Mouse (Mus musculus) lung, embryonic 16.5 days (tissue): ENCODE results near the gene Mcm9. TPM values are rescaled to one million over a fixed set of nuclear protein-coding genes. Genes with fewer than 3 reads are reported as not detected.

ENCODE experiments used
- ATAC-seq: fragments of 200-750 bp; cut with Nextera tagmentation; 2 replicates; pipeline ENCODE4 v1.8.0; 2017; ENCODE audit warnings: low read depth, mild to moderate bottlenecking, moderate library complexity
- H3K27ac ChIP-seq: fragments of 300-500 bp; sonication (generic); 2 replicates; pipeline ENCODE4 v1.5.1; 2014; ENCODE audit warnings: mild to moderate bottlenecking, control low read depth, low read length
- H3K27me3 ChIP-seq: fragments of 300-500 bp; sonication (generic); 2 replicates; pipeline ENCODE4 v1.6.1; 2014; ENCODE audit warnings: low read depth, low read length, mixed read lengths; ENCODE audit not compliant: control insufficient read depth, insufficient read depth
- H3K36me3 ChIP-seq: fragments of 300-500 bp; sonication (generic); 2 replicates; pipeline ENCODE4 v1.6.1; 2014; ENCODE audit warnings: low read length; ENCODE audit not compliant: control insufficient read depth, insufficient read depth
- H3K4me1 ChIP-seq: fragments of 300-500 bp; sonication (generic); replicated peaks from 2 replicates; pipeline ENCODE4 v1.6.1; 2014; ENCODE audit warnings: low read length, mixed read lengths; ENCODE audit not compliant: control insufficient read depth, insufficient read depth
- H3K4me2 ChIP-seq: fragments of 300-500 bp; sonication (generic); 2 replicates; pipeline ENCODE4 v1.6.1; 2014; ENCODE audit warnings: low read depth, low read length, control low read depth
- H3K4me3 ChIP-seq: fragments of 300-500 bp; sonication (generic); 2 replicates; pipeline ENCODE4 v1.5.1; 2014; ENCODE audit warnings: mild to moderate bottlenecking, low read length, control low read depth
- H3K9ac ChIP-seq: fragments of 300-500 bp; sonication (generic); 2 replicates; pipeline ENCODE4 v1.6.1; 2014; ENCODE audit warnings: low read length, control low read depth
- H3K9me3 ChIP-seq: fragments of 300-500 bp; sonication (generic); 2 replicates; pipeline ENCODE4 v1.6.1; 2016; ENCODE audit warnings: low read length; ENCODE audit not compliant: control insufficient read depth
- WGBS: fragments of 180-500 bp; shearing (Covaris S2); extraction: QIAGEN DNeasy Blood & Tissue Kit; methylation state at CpG from one replicate; pipeline ENCODE4 v1.1.7; 2014; 5-methylcytosine and 5-hydroxymethylcytosine counted together
- polyA plus RNA-seq: library from polyadenylated mRNA; unstranded; fragments of >200 nt; fragmentation: Nextera tagmentation; extraction: Ambion mirVana; gene quantifications from 2 replicates; pipeline ENCODE4 v1.2.1, GENCODE M21; 2015

The Mcm9 gene
- polyA plus RNA-seq, 1 experiment from 2014 or later = 9.6 TPM

- Histone ChIP-seq H3K36me3 (peaks cover 4% of the 10 kb centered on the region; the same call in 1 of the 2 replicates), H3K4me2 (peak overlapping the region; percentile 70), H3K27ac (peak overlapping the region; percentile 96), H3K9ac (peak overlapping the region; percentile 74), H3K9me3 (no peaks in the 10 kb centered on the region), H3K4me3 (peak overlapping the region; percentile 97), H3K4me1 (peaks cover 13% of the 10 kb centered on the region), H3K27me3 (no peaks in the 10 kb centered on the region)
- 5% methylated on average over 25 of the region's 27 CpGs for WGBS
- ATAC-seq = no peak; the same call in none of the 2 replicates
Measured at GRCm38 (mm10) chr10:53595744-53596676, 34.2 kb downstream of the Mcm9 start.

DNA sequence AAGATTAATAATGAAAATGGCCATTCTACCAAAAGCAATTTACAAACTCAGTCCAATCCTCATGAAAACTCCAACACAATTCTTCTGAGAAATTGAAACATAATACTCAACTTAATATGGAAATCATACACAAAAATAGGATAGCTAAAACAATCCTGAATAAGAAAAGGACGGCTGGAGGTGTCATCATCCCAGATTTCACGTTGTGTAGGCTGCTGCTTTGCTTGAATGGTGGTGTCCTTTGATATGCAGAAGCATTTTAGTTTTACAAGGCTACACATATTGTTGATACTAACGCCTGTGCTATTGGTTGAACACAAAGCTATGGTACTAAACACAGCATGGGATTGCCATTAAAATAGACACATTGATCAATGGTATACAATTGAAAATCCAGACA, 44.5 kb downstream of the Mcm9 start:
- no peak for ATAC-seq
- Histone ChIP-seq H3K36me3 (0 out of 2 replicates have a peak, but pooled peaks cover 2% of the 10 kb centered on the region), H3K27me3 (no peaks in the 10 kb centered on the region), H3K4me2 (no peak overlapping the region), H3K9me3 (no peaks in the 10 kb centered on the region), H3K4me3 (no peak overlapping the region), H3K4me1 (no peaks in the 10 kb centered on the region; the same call in 1 of the 2 replicates), H3K27ac (no peak overlapping the region), H3K9ac (no peak overlapping the region)
- 85% methylated on average over 3 of the region's 3 CpGs for WGBS

- peak; percentile 56 for ATAC-seq
- WGBS = 14% methylated on average over 9 of the region's 12 CpGs
- peaks cover 3% of the 10 kb centered on the region; the same call in 1 of the 2 replicates for H3K4me1 ChIP-seq
- H3K27me3 ChIP-seq = no peaks in the 10 kb centered on the region
- peak overlapping the region; percentile 60 for H3K9ac ChIP-seq
- H3K4me3 ChIP-seq = peak overlapping the region; percentile 56
- H3K4me2 ChIP-seq = peak overlapping the region; percentile 91
- H3K27ac ChIP-seq = no peak overlapping the region
- no peaks in the 10 kb centered on the region for H3K36me3 ChIP-seq
- no peaks in the 10 kb centered on the region for H3K9me3 ChIP-seq
Measured at GRCm38 (mm10) chr10:53581087-53581486, 49.2 kb downstream of the Mcm9 start.

GRCm38 (mm10) chr10:53580621-53581081, 49.6 kb downstream of the Mcm9 start:
- ATAC-seq = peak; percentile 96
- Histone ChIP-seq H3K4me3 (peak overlapping the region; percentile 56), H3K9me3 (no peaks in the 10 kb centered on the region), H3K27ac (no peak overlapping the region; the same call in 1 of the 2 replicates), H3K27me3 (no peaks in the 10 kb centered on the region), H3K9ac (peak overlapping the region; percentile 60), H3K4me2 (peak overlapping the region; percentile 91), H3K36me3 (no peaks in the 10 kb centered on the region), H3K4me1 (peaks cover 3% of the 10 kb centered on the region; the same call in 1 of the 2 replicates)
- 4% methylated on average over 14 of the region's 14 CpGs for WGBS

GRCm38 (mm10) chr10:53580137-53580536, 50.1 kb downstream of the Mcm9 start:
- H3K27me3 ChIP-seq = no peaks in the 10 kb centered on the region
- H3K27ac ChIP-seq = no peak overlapping the region; the same call in 1 of the 2 replicates
- H3K4me1 ChIP-seq = peaks cover 3% of the 10 kb centered on the region; the same call in 1 of the 2 replicates
- H3K36me3 ChIP-seq = no peaks in the 10 kb centered on the region
- H3K9me3 ChIP-seq = no peaks in the 10 kb centered on the region
- peak overlapping the region; percentile 91 for H3K4me2 ChIP-seq
- ATAC-seq = peak; percentile 71
- peak overlapping the region; percentile 34; the same call in 1 of the 2 replicates for H3K9ac ChIP-seq
- WGBS = 35% methylated on average over 7 of the region's 7 CpGs
- H3K4me3 ChIP-seq = peak overlapping the region; percentile 56

GRCm38 (mm10) chr10:53568531-53568930, 61.7 kb downstream of the Mcm9 start:
- Histone ChIP-seq H3K9me3 (no peaks in the 10 kb centered on the region), H3K9ac (no peak overlapping the region), H3K4me1 (no peaks in the 10 kb centered on the region), H3K4me3 (no peak overlapping the region), H3K4me2 (no peak overlapping the region), H3K27me3 (no peaks in the 10 kb centered on the region), H3K27ac (no peak overlapping the region), H3K36me3 (no peaks in the 10 kb centered on the region)
- no peak for ATAC-seq

GRCm38 (mm10) chr10:53565538-53565937, 64.7 kb downstream of the Mcm9 start:
- Histone ChIP-seq H3K4me2 (no peak overlapping the region), H3K36me3 (no peaks in the 10 kb centered on the region), H3K27me3 (no peaks in the 10 kb centered on the region), H3K4me3 (no peak overlapping the region), H3K9ac (no peak overlapping the region), H3K9me3 (no peaks in the 10 kb centered on the region), H3K27ac (no peak overlapping the region), H3K4me1 (no peaks in the 10 kb centered on the region)
- ATAC-seq = no peak
- WGBS = 77% methylated on average over 2 of the region's 2 CpGs

GRCm38 (mm10) chr10:53562001-53562400, 68.2 kb downstream of the Mcm9 start:
- 89% methylated on average over 5 of the region's 5 CpGs for WGBS
- Histone ChIP-seq H3K27ac (no peak overlapping the region), H3K9ac (no peak overlapping the region), H3K36me3 (no peaks in the 10 kb centered on the region), H3K4me3 (no peak overlapping the region), H3K9me3 (no peaks in the 10 kb centered on the region), H3K4me1 (no peaks in the 10 kb centered on the region), H3K4me2 (no peak overlapping the region), H3K27me3 (no peaks in the 10 kb centered on the region)
- no peak for ATAC-seq

GRCm38 (mm10) chr10:53537596-53537995, 92.6 kb downstream of the Mcm9 start:
- Histone ChIP-seq H3K27me3 (no peaks in the 10 kb centered on the region), H3K36me3 (peaks cover 8% of the 10 kb centered on the region), H3K4me2 (no peak overlapping the region), H3K9ac (no peak overlapping the region), H3K9me3 (no peaks in the 10 kb centered on the region), H3K4me1 (no peaks in the 10 kb centered on the region), H3K4me3 (no peak overlapping the region), H3K27ac (no peak overlapping the region)
- no peak for ATAC-seq
- WGBS = 76% methylated on average over 7 of the region's 7 CpGs
